Mouse (Mus musculus) cerebellum, adult 11 months (tissue): ENCODE measurements around the gene Rpl7a.

Experiments
- DNase-seq: peaks from one replicate; pipeline ENCODE4 v3.0.0; 2022

The Rpl7a gene

DNA sequence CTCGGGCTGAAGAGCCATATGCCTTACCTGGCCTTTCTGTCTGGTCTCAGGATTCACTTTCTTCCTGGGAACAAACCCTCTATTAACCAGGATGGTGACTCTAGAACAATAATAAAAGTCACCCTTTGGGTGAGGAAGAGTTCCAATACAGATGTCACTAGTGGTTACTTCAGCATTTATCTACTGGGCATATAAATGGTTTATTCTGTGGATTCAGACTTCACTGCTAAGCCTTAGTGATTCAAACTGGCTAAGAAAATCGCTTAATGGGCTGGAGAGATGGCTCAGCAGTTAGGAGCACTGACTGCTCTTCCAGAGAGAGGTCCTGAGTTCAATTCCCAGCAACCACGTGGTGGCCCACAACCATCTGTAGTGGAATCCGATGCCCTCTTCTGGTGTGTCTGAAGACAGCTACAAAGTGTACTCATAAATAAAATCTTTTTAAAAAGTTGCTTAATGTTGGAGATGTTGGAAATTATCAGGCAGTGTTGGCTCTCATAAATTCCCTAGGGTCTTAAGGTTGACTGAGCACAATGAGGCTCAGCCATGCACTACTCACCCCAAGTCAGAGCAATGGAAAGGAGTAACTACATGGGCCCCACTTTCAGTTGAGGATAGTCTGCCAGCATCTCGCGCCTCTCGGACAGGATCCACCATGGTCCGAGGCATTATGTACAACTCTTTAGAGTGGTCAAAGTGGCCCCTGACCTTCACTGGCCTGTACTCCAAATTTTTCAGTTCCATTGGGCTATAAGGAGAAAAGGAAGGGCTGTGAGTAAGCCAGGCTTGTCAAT lies 3.8 kb downstream of the Rpl7a start:
- DNase-seq, result no peak

DNA sequence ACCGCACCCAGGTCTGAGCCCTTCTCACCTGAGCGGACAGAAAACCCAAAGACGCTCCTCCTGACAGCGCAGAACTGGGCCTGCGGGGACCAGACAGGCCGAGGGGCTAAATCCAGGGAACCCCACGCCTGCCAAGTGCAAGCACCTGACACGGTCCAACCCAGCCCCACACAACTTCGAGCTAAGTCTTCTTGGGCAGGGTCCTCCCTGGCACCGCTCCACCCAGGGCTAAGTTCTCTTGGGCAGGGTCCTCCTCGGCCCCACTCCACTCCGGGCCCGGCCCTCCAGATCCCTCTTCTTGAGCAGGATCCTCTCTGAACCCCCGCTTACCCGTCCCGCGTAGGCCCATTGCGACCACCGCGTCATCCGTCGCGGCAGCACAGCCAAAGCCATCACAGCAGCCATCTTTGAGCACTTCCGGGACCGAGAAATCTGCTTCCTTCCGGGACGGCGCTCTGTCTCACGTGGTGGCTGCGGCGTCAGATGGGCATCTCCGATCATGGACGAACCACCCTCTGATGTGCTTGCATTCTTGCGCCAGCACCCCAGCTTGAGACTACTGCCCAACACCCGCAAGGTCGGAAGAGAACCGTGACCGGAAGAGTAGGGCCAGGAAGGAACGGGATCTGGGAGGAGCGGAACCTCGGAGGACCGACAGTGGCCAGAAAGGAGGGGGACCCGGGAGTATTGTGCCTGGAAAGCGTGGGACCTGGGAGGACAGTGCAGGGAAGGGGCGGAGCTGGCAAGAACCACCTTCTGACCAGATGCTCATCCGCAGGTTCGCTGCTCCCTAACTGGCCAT lies 5.6 kb downstream of the Rpl7a start, which contains the start of the genes Surf2 and Surf1:
Gene Surf2 (plus strand): TSS at position 441 of the 802 bp plus-strand sequence.
Gene Surf1 (minus strand): TSS at position 604 of the 802 bp plus-strand sequence.
- peak; percentile 70 for DNase-seq

DNA sequence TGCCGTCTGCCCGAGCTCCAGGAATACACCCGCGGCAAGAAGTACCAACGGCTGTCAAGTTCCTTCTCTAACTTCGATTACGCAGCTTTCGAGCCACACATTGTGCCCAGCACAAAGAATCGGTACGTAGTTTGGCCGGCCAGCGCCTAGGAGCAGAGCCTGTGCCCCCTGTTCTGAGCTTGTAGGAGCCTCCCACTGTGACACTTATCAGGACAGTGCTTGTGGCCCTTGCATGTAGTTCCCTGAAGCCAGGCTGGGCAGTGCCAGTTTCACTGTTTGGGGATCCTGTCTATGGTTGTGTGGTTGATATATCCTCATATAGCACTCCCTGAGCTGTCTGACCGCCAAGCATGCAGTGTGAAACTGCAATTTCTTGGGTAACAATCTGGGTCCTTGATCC lies 6.2 kb downstream of the Rpl7a start:
- no peak for DNase-seq

DNA sequence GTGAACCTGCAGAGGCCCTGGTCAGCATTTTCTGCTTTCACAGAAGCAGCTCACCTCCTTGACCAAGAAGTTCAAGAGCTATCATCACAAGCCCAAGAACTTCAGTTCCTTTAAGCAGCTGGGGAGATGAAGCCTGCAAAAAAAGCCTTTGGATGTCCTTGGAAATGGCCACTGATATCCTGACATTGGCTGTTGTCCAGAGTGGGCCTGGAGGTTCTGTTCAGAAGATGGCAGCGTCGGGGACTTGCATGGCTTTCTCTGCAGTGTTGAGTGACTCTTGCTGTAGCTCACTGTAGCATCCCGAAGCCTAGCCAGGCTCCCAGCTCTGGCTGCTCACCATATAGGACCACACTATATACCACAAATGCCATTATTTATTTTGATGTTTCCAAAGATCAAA lies 9.1 kb downstream of the Rpl7a start:
- no peak for DNase-seq

DNA sequence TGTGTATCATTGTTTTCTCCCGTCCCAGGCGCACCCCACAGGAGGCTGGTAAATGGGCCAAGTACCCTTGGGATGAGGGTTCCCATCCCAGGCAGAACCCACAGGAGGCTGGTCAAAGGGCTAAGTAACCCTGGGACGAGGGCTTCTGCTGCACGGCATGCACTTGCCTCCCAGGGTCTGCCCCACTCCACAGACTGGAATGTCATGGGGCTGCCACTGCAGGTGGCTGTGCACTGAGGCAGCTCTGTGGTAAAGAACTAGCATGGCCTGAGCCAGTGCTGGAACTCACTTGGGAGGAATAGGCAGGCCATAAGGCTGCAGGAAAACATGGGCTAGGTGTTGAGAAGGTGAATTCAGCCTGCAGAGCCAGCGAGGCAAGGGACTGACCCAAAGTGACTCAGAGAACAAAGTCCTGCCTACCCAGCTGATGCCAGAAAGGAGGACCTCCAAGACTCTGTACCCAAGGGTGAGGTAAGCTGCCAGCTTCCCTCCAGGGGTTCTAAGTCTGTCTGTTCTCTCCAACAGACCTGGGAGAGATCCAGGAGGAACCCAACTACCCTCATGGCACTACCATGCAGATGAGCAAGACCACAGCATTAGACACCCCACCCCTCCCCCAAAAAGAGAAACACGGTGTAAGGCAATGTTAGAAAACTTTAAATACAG lies 9.8 kb downstream of the Rpl7a start:
- DNase-seq, result no peak

DNA sequence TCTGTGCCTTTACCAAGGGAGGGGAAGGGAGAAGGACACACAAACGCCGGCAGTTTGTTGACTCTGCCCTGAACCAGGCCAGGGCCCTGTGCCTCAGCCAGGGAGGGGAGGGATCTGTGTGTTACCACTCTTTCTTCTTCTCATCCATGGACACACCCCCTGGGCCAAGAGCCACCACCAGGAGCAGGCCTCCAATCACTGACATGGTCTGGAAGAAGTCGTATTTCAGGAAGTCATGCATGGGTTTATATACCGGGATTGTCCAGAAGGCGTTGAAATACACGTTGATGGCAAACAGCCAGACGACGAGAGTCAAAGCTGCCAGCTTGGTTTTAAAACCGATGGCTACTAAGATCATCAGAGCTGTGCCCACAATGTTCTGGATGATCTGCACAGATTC lies 11.2 kb downstream of the Rpl7a start:
- no peak for DNase-seq

DNA sequence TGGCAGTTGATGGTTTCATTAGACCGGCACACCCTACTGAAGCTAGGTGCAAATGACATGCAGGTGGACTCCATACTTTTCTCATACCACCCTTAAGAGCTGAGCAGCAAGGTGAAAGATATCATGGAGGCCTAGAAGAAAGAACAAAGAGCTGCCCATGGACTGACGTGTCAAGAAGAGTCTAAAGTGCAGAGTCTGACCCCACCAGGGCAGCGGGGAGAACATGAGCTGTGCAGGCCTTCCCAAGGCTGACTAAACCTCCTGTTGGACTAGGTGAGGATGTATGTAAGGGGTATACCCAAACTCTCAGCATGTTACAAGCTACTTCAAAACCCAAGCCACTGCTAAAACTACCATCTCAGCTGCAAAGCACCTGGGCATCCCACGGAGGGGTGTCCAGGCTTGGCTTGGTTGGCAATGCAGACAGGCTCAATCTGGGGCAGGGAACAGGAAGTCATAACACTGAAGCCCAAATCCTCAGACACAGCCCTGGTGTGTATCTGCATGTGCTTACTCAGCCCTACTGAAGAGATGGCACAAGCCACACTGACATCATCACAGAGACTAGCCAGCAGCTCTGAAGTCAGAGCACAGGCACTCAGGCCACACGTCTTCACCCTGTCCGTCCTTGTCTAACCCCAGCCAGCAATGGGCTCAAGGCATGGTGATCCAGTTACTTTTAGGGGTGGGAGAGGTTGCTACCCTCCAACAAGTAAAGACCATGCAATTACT lies 17.3 kb downstream of the Rpl7a start:
- no peak for DNase-seq

DNA sequence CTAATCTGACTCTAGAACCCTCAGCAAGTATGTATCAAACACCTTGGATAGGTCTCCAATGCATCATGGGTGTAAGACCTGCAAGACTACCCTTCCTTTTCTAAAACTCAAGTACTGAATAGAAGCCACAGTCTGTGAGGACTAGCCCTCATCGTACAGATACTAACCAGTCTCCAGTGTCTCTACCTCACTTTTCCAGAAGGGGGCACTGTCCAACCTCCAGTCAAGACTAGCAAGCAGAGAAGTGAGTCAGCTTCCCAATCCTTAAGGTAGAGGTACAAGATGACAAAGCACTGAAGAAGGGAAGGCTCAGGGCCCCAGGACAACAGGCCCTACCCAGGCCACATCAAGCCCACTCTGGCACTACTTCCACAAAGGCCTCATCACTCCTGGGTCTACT lies 19.8 kb downstream of the Rpl7a start:
- peak; percentile 64 for DNase-seq

DNA sequence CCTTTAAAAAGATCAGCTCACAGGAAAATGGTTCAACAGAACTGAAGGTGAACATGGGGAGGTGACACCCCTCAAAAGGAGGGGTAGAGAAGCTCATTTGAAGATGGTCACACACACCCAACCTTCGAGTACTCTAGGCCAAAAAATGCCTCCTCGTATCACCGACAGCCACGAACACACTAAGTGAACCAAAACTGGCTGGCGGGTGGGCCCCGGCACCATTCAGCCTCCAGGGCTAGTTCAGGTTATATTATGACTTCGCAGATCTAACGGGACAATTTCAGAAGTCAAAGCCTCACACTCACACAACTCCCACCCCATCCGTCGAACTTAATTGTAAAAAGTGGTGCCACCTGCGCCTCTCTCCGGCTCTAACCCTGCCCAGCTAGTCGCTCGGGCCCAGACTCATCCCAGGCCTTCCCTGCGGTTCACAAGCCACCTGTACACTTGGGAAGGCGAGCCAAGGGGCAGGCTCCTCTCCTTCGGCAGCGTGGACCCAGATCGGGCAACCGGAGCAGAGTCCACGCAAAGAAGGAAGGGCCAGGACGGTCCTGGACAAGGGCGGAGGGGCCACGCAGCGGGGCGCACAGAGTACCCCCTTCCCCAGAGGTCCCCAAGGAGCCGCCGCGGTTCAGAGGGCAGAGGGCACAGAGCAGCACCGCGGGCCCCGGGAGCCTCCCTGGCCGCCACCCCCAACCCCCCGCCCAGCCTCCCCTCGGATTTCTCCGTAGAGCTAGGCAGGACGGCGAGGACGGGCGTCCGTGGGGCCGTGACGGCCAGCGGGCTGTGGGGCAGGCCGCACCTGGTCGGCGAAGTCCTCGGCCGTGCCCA lies 22.1 kb downstream of the Rpl7a start:
- DNase-seq, result peak; percentile 42

DNA sequence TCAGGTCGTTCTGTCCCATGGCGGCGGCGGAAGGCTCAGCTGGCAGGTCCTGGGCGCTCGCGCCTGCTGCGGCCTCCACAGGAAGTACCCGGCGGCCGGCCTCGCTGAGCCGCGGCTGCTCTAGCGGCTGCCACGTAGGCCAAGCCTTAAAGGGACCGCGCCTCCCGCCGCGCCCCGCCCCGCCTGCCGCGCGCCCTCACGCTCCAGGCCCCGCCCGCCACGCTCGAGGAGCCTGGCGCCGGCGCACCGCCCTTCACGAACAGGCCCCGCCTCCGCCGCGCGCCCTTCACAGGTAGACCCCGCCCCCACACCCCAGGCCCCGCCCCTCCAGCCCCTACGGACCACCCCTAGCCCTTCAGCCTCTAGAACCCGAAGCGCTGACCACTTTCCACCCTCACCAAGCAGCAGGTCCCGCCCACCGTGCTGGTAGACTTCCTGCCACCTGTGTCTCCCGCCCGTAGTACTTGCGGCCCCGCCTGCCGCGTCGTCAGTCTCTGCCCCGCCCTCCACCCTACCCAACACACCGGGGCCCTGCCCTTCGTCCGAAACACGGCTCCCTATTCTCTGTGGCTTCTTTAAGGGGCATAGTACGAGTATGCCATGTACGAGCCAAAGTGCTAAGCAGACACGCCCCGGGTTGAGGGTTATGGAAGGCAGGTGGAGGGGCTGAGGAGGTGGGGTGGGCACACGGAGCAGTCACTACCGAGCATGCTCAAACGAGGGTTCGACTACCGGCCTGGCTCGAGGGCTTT lies 22.9 kb downstream of the Rpl7a start, which contains the start of the genes Surf4 and Stkld1:
Gene Surf4 (minus strand): TSS at position 625 of the 752 bp plus-strand sequence.
Gene Stkld1 (plus strand): TSS at position 744 of the 752 bp plus-strand sequence.
- DNase-seq, result peak; percentile 91

DNA sequence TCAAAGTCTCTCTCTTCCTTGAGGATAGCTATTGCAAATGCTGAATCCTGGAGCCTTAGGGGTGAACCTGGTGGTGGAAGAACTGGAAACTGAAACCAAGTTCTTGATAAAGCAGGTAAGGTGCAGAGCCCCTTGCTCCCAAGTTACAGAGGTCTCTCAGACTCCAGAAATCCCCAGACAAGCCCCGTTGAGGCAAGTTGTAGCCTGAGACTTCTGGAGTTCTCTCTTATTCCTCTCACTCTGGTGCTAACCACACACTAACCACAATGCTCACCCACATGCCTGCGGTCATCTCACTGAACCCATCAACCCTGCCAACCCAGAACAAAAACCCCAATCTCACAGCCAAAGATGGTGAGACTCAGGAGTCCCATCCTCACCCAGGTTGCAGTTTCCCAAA lies 24.7 kb downstream of the Rpl7a start:
- DNase-seq, result no peak

DNA sequence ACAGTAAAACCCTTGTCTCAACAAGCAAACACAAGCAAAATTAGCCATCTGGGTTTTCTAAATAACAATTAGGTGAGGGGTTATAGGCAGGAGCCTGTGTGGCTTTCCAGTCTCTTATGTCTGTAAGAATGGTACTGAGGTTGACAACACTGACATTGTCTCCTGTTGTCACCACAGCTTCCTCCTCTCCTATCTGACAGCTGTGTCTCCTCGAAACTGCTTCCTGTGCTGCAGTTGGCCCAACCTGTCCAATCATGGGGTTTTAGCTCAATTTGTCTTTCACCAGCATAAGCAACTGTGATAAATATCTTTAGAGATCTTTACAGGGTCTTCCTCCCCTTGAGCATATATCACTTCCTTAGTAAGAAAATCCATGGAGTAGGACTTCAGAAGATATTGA lies 25.9 kb downstream of the Rpl7a start:
- DNase-seq, result no peak

DNA sequence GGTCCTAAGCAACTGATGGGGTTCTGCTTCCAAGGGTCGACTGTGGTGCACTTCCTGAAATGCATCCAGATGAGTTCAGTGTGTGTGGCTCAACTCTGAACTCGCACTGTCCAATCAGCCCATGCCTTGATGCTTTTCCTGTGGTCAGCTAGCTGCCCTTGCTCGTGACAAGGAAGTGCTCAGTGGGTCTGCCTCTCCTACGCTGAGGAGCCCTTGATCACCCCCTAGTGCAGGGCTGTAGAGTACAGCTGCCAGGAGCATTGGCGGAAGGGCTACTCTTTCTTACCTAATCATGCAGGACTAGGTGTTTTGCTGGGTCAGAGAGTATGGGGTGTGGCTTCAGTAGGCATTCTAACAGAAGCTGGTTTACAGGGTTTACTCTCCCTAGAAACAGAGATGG lies 31.0 kb downstream of the Rpl7a start:
- no peak for DNase-seq

DNA sequence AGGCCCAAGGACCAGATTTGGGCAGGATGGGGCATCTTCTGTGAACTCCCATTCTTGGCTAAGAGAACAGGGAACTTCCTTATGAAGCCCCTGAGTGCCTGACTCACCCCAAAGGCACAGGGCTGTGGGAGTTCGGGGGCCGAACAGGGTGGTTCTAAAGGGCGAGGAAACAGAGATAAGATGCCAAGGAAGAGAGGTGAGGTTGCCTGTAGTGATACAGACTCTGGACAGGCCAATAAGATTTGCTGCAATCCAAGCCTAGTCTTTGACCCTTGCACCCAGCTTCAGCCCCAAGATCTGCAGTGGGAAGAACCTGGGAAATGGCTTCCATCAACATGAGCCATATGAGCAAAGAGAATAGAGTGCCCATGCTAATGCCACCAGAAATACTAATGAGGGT lies 32.7 kb downstream of the Rpl7a start:
- DNase-seq, result no peak

DNA sequence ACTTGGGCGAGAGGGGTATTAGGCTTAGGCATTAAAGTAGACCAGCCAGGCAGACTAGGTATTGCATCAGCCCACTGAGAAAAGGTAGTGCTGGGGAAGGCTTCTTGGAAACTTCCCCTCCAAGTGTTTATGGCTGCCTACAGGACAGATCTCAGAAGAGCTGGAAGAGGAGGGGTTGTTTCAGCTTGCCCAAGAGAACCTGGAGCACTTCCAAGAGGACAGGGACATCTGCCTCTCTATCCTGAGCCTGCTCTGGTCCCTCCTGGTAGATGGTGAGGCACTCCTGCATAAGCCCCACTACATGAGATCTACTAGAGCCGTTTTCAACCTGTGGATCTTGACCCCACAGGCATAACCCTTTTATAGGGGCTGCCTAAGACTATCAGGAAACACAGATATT lies 39.8 kb downstream of the Rpl7a start:
- DNase-seq, result no peak

DNA sequence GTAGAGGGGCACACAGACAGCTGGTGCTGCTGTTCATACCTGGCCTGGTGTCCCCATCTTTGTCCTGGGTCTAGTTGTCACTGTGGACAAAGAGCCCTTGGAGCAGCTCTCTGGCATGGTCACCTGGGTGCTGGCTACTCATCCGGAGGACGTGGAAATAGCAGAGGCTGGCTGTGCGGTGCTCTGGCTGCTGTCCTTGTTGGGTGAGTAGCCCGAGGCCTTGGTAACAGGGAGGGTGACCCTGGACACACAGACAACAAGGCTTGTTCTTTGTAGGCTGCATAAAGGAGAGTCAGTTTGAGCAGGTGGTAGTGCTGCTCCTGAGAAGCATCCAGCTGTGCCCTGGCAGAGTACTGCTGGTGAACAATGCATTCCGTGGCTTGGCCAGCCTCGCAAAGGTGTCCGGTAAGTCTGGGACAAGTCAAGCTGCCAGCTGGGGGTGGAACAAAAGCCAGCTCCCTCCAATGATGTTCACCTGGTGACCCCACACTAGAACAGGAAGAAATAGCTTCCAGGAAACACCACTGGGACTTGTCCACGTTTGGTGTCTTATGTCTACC lies 40.9 kb downstream of the Rpl7a start:
- peak; percentile 37 for DNase-seq

DNA sequence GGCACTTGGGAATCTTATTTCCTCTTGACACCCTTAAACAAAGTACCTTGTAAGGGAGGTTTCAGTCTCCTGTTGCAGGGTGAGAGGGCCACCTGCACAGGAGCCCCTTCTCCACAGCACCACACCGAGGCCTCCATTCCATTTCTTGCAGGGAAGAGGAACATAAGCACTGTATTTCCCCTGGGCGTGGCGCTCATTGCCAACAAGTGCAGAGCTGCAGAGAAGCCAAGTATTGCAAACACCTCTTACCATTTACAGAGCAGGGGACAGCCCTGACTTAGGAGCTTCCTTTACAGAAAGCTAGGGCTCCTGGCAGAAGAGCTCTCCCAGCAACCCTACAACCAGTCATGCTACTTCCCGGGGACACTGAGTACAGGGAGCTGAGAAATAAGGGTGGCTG lies 41.6 kb downstream of the Rpl7a start:
- no peak for DNase-seq

DNA sequence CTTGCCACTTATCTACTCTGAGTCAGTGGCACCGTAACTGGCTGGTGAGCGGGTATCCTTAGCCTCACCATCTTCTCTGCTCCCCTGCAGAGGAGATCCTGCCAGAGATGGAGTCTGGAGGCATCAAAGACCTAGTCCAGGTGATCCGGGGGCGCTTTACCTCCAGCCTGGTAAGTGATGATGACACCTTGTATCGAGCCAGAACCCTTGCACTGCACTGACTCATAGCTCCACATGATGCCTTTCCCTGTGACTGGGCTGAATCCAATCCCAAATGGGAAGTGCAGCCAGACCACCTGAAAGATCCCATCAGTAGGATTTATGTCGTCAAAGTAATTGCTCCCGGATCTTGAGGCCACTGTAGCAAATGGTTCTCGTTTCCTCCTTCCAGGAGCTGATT lies 42.3 kb downstream of the Rpl7a start:
- DNase-seq, result no peak

DNA sequence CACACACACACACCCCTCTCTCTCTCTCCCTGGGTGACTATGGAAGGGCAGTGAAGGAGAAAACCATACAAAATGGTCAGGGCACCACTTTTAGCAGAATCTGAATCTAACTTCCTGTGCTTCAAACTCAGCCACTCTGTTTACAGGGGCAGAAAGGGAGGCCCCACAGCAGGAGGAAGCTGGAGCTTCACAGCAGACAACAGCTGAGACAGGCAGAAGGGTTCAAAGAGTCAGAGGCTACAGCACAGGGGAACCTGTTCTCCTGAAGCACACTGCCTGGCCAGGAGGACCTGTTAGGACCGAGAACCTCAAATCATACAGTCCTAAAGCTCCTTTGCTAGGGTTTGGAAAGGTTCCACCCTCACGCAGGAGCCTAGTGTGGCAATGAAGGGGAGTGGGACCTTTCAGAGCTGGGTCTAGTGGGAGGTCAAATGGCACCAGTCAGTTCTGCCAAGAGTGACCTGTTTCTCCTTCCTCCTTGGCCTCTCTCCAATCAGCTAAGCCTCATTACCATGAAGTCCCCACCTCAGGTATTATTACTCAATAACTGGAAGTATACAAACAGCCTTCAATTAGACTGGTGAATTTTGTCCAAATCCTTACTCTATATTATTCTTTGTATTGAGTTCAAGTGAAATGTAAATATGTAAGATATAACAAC lies 44.3 kb downstream of the Rpl7a start:
- DNase-seq, result no peak
